Mouse (Mus musculus) midbrain, embryonic 15.5 days (tissue): ENCODE data around the gene Phf19. TPM values are rescaled to one million over a fixed set of nuclear protein-coding genes. Genes with fewer than 3 reads are reported as not detected.

Source experiments
- ATAC-seq: fragments of 200-750 bp; cut with Nextera tagmentation; replicated peaks from 2 replicates; pipeline ENCODE4 v1.8.0; 2017; ENCODE audit warnings: moderate TSS enrichment
- H3K27ac ChIP-seq: fragments of 300-500 bp; sonication (generic); 2 replicates; pipeline ENCODE4 v1.5.1; 2015; ENCODE audit warnings: mild to moderate bottlenecking, inconsistent platforms
- H3K27me3 ChIP-seq: fragments of 300-500 bp; sonication (generic); replicated peaks from 2 replicates; pipeline ENCODE4 v1.6.1; 2015; ENCODE audit warnings: inconsistent platforms
- H3K36me3 ChIP-seq: fragments of 300-500 bp; sonication (generic); replicated peaks from 2 replicates; pipeline ENCODE4 v1.6.1; 2015; ENCODE audit warnings: inconsistent platforms
- H3K4me1 ChIP-seq: fragments of 300-500 bp; sonication (generic); 2 replicates; pipeline ENCODE4 v1.6.1; 2015; ENCODE audit warnings: inconsistent platforms
- H3K4me2 ChIP-seq: fragments of 300-500 bp; sonication (generic); 2 replicates; pipeline ENCODE4 v1.6.1; 2015; ENCODE audit warnings: inconsistent platforms, mild to moderate bottlenecking, moderate library complexity
- H3K4me3 ChIP-seq: fragments of 300-500 bp; sonication (generic); 2 replicates; pipeline ENCODE4 v1.5.1; 2015; ENCODE audit warnings: mild to moderate bottlenecking, inconsistent platforms
- H3K9ac ChIP-seq: fragments of 300-500 bp; sonication (generic); 2 replicates; pipeline ENCODE4 v1.6.1; 2015; ENCODE audit warnings: mild to moderate bottlenecking, inconsistent platforms
- H3K9me3 ChIP-seq: fragments of 300-500 bp; sonication (generic); 2 replicates; pipeline ENCODE4 v1.6.1; 2016; ENCODE audit warnings: inconsistent platforms
- WGBS: fragments of 180-500 bp; shearing (Covaris S2); methylation state at CpG from one replicate; pipeline ENCODE4 v1.1.7; 2015; ENCODE audit warnings: mixed read lengths; 5-methylcytosine and 5-hydroxymethylcytosine counted together
- polyA plus RNA-seq: library from polyadenylated mRNA; unstranded; fragments of >200 nt; fragmentation: Nextera tagmentation; extraction: Ambion mirVana; gene quantifications from 2 replicates; pipeline ENCODE4 v1.2.1, GENCODE M21; 2015

The Phf19 gene
- polyA plus RNA-seq, 1 experiment from 2014 or later = 1.5 TPM

- Histone ChIP-seq H3K4me3 (peak overlapping the region; percentile 39; the same call in 1 of the 2 replicates), H3K9me3 (no peaks in the 10 kb centered on the region), H3K4me2 (peak overlapping the region; percentile 67), H3K27me3 (no peaks in the 10 kb centered on the region), H3K36me3 (no peaks in the 10 kb centered on the region), H3K9ac (no peak overlapping the region), H3K4me1 (peaks cover 12% of the 10 kb centered on the region), H3K27ac (peak overlapping the region; percentile 75)
- 81% methylated on average over 4 of the region's 4 CpGs for WGBS
- ATAC-seq = no peak
Measured at GRCm38 (mm10) chr2:34903652-34904405, 10.0 kb downstream of the Phf19 start.

DNA sequence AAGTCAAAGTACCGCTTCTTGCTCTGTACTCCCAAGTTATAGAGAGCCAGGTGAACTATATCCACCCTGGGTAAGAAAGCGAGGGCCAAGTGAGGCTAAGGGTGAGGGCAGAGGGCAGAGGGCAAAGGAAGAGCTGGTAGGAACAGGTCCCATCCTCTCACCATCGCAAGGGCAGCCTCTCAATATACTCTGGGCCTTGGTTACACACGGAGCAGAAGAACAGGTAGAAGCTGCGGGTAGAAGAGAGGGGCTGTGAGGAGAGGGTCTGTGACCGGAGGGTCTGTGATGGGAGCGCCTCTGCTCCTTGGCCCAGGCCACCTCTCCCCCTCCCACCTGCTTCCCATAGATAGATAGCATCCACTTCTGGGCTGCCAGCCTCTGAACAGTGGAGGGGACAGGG lies 10.6 kb downstream of the Phf19 start:
- no peak for ATAC-seq
- H3K4me1 ChIP-seq = peaks cover 12% of the 10 kb centered on the region
- H3K27ac ChIP-seq = no peak overlapping the region
- H3K27me3 ChIP-seq = no peaks in the 10 kb centered on the region
- no peaks in the 10 kb centered on the region for H3K36me3 ChIP-seq
- no peak overlapping the region for H3K9ac ChIP-seq
- 92% methylated on average over 7 of the region's 7 CpGs for WGBS
- H3K9me3 ChIP-seq = no peaks in the 10 kb centered on the region
- H3K4me3 ChIP-seq = no peak overlapping the region
- H3K4me2 ChIP-seq = no peak overlapping the region

DNA sequence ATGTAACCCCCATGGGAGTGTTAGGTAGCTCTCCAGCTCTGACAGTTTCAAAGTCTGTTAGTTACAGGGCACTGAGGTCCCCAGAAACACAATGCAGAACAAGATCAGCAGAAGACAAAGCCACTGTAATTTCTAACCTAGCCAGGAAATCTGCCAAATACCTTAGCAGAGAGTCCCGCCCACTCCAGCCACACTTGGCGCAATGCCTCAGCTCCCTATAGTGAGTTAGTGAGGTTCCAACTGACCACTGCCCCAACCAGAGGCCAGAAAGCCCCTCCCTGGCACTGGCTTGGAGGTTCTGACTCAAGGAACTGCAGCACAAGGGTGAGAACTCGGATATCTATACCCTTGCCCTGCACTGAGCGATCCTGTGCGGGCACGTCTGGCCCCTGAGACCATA lies 11.1 kb downstream of the Phf19 start:
- no peak for ATAC-seq
- 88% methylated on average over 6 of the region's 6 CpGs for WGBS
- Histone ChIP-seq H3K27ac (no peak overlapping the region), H3K9me3 (no peaks in the 10 kb centered on the region), H3K4me1 (peaks cover 12% of the 10 kb centered on the region), H3K4me2 (no peak overlapping the region), H3K4me3 (no peak overlapping the region), H3K36me3 (no peaks in the 10 kb centered on the region), H3K9ac (no peak overlapping the region), H3K27me3 (no peaks in the 10 kb centered on the region)

DNA sequence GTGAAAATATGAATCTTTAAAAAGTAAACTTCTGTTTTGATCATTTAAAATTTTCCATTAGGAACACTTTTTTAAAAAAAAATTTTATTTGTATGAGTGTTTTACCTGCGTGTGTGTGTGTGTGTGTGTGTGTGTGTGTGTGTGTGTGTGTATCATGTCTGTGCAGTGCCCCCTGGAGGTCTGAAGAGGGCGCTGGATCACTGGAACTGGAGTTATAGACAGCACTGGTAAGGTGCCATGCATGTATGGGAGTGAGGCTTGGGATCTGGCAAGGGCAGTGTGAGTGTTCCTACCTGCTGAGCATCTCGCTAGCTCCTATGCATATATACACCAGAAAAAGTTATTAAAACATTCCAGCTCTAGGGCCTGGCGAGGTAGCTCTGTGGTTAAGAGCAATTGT lies 12.1 kb downstream of the Phf19 start:
- no peak overlapping the region for H3K4me3 ChIP-seq
- H3K4me1 ChIP-seq = peaks cover 12% of the 10 kb centered on the region
- no peak for ATAC-seq
- 83% methylated on average over 4 of the region's 4 CpGs for WGBS
- no peaks in the 10 kb centered on the region for H3K27me3 ChIP-seq
- H3K4me2 ChIP-seq = no peak overlapping the region
- no peaks in the 10 kb centered on the region for H3K9me3 ChIP-seq
- no peaks in the 10 kb centered on the region for H3K36me3 ChIP-seq
- no peak overlapping the region for H3K27ac ChIP-seq
- H3K9ac ChIP-seq = no peak overlapping the region

DNA sequence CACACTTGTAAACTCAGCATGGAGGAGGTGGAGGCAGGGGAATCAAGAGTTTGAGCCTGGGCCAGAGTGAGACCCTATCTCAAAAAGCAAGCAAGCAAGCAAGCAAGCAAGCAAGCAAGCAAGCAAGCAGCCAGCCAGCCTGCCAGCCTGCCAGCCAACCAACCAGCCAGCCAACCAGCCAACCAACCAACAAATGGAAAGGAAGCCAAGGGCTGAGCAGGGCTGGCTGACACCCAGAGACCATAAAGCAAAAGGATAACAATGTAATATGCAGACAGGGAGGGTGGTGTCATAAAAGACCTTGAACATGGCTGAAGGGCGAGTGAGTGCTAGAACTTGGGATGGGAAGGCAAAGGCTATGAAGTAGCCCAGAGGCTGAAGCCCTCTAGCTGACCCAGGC lies 13.4 kb downstream of the Phf19 start:
- Histone ChIP-seq H3K36me3 (no peaks in the 10 kb centered on the region), H3K27ac (no peak overlapping the region), H3K9ac (no peak overlapping the region), H3K4me1 (peaks cover 11% of the 10 kb centered on the region), H3K4me3 (no peak overlapping the region), H3K9me3 (no peaks in the 10 kb centered on the region), H3K4me2 (no peak overlapping the region), H3K27me3 (no peaks in the 10 kb centered on the region)
- WGBS = 75% methylated on average over 1 of the region's 1 CpGs
- ATAC-seq = no peak

DNA sequence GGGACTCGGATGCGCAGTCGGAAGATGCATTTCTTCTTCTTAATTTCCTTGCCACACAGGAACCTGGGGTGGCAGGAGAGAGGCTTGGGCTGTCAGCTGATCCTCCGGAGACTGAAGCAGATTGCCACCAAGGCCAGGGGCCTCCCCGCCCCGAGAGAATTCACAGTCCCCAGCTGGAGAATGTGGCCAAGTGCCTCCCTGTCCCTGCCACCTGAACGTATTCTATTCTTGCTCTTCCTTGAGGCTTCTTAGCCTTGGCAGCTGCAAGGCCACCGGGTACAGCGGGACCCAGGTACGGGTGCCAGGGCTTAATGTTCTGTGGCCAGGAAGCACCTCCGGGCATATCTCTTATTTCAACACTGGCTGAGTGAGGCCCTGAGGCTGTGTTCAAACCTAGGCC lies 14.1 kb downstream of the Phf19 start:
- ATAC-seq = no peak
- 84% methylated on average over 11 of the region's 11 CpGs for WGBS
- H3K4me2 ChIP-seq = no peak overlapping the region

DNA sequence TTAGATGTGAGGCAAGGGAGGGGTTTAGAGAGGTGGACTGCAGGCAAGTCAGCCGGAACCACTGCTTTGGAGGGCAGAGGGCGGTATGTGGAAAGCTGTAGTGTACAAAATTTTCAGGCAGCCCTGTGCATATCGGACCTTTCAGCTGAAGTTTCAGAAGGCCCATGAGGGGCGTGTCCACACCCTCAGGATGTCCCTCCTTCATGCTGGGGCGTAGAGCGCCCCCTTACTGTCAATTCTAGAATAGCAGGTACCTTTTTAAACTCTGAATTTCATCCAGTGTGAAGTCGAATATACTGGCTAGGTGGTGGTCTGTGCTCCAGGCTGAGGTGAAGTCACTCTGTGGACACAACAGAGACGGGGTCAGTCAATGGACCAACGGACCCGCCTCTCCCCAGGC lies 16.0 kb downstream of the Phf19 start:
- ATAC-seq = no peak
- no peak overlapping the region for H3K4me3 ChIP-seq
- no peaks in the 10 kb centered on the region for H3K9me3 ChIP-seq
- WGBS = 28% methylated on average over 10 of the region's 10 CpGs
- no peaks in the 10 kb centered on the region for H3K4me1 ChIP-seq
- no peak overlapping the region for H3K27ac ChIP-seq
- H3K9ac ChIP-seq = no peak overlapping the region
- H3K27me3 ChIP-seq = no peaks in the 10 kb centered on the region
- no peaks in the 10 kb centered on the region for H3K36me3 ChIP-seq
- H3K4me2 ChIP-seq = no peak overlapping the region

More for the DNA sequence above, 14.1 kb downstream of the Phf19 start:
- Histone ChIP-seq H3K27ac (no peak overlapping the region), H3K36me3 (no peaks in the 10 kb centered on the region), H3K9ac (no peak overlapping the region), H3K4me3 (no peak overlapping the region), H3K9me3 (no peaks in the 10 kb centered on the region), H3K27me3 (no peaks in the 10 kb centered on the region), H3K4me1 (peaks cover 9% of the 10 kb centered on the region)

DNA sequence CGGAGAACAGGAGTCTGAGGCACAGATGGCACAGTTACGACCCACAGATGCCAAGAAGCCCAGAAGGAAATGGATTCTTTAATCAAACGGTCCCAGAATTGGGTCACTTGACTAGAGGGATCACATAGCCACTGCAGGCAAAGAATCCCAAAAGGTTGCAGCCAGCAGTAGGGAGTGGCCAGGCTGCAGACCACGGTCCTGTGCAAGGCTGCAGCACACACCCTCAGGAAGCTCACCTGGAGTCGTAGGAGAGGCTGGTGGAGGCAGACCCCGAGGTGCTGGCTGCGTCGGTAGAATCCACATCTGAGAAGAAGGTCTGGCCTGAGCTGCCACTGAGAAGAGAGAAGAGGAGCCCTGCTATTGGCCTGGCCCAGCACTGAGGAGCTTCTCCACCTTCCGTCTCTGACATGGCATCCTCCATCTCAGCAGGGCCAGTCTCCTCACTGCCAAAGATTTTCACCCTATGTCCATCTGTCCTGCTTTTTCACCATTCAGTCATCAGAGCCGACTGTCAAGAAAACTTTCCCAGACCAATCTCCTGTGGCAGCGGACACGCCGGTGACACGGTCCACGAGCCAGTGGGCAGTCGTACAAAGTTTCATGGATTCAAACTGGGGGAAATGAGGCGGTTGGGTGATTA lies 16.9 kb downstream of the Phf19 start:
- ATAC-seq = no peak
- H3K27me3 ChIP-seq = no peaks in the 10 kb centered on the region
- H3K9ac ChIP-seq = no peak overlapping the region
- 85% methylated on average over 17 of the region's 17 CpGs for WGBS
- H3K36me3 ChIP-seq = no peaks in the 10 kb centered on the region
- H3K4me2 ChIP-seq = no peak overlapping the region
- H3K27ac ChIP-seq = no peak overlapping the region
- H3K4me3 ChIP-seq = no peak overlapping the region
- no peaks in the 10 kb centered on the region for H3K4me1 ChIP-seq
- no peaks in the 10 kb centered on the region for H3K9me3 ChIP-seq

- ATAC-seq = no peak
- WGBS = 81% methylated on average over 19 of the region's 19 CpGs
Measured at GRCm38 (mm10) chr2:34895503-34896113, 18.2 kb downstream of the Phf19 start.

GRCm38 (mm10) chr2:34893950-34894349 lies 19.9 kb downstream of the Phf19 start:
- no peak overlapping the region for H3K9ac ChIP-seq
- no peak overlapping the region for H3K27ac ChIP-seq
- no peaks in the 10 kb centered on the region for H3K9me3 ChIP-seq
- H3K36me3 ChIP-seq = no peaks in the 10 kb centered on the region
- H3K4me2 ChIP-seq = no peak overlapping the region
- ATAC-seq = no peak
- no peak overlapping the region for H3K4me3 ChIP-seq
- H3K4me1 ChIP-seq = no peaks in the 10 kb centered on the region
- no peaks in the 10 kb centered on the region for H3K27me3 ChIP-seq
- WGBS = 82% methylated on average over 5 of the region's 5 CpGs

More at GRCm38 (mm10) chr2:34895503-34896113, 18.2 kb downstream of the Phf19 start:
- H3K4me2 ChIP-seq = no peak overlapping the region
- no peak overlapping the region for H3K4me3 ChIP-seq
- no peaks in the 10 kb centered on the region for H3K9me3 ChIP-seq
- no peak overlapping the region for H3K9ac ChIP-seq
- no peak overlapping the region for H3K27ac ChIP-seq
- H3K36me3 ChIP-seq = no peaks in the 10 kb centered on the region
- H3K27me3 ChIP-seq = no peaks in the 10 kb centered on the region
- H3K4me1 ChIP-seq = no peaks in the 10 kb centered on the region

- Histone ChIP-seq H3K4me3 (no peak overlapping the region), H3K36me3 (no peaks in the 10 kb centered on the region), H3K9ac (no peak overlapping the region), H3K4me1 (no peaks in the 10 kb centered on the region), H3K9me3 (no peaks in the 10 kb centered on the region), H3K27me3 (no peaks in the 10 kb centered on the region; the same call in 1 of the 2 replicates), H3K27ac (no peak overlapping the region), H3K4me2 (no peak overlapping the region)
- ATAC-seq = no peak
- WGBS = 73% methylated on average over 2 of the region's 2 CpGs
Measured at GRCm38 (mm10) chr2:34884186-34884585, 29.6 kb downstream of the Phf19 start.

- 72% methylated on average over 5 of the region's 5 CpGs for WGBS
- H3K4me1 ChIP-seq = no peaks in the 10 kb centered on the region
- no peak for ATAC-seq
Measured at GRCm38 (mm10) chr2:34883190-34883589, 30.6 kb downstream of the Phf19 start.

More at GRCm38 (mm10) chr2:34883190-34883589, 30.6 kb downstream of the Phf19 start:
- H3K27ac ChIP-seq = no peak overlapping the region
- no peak overlapping the region for H3K9ac ChIP-seq
- H3K9me3 ChIP-seq = no peaks in the 10 kb centered on the region
- no peak overlapping the region for H3K4me2 ChIP-seq
- H3K4me3 ChIP-seq = no peak overlapping the region
- H3K36me3 ChIP-seq = no peaks in the 10 kb centered on the region
- no peaks in the 10 kb centered on the region; the same call in 1 of the 2 replicates for H3K27me3 ChIP-seq
